Mouse (Mus musculus): ENCODE measurements around the gene Btbd1.

GRCm38 (mm10) chr7:81864552-81864951, 35.3 kb upstream of the Btbd1 start:
- TF ChIP-seq POLR2A (IDR thresholded peaks at IDR 0.05; ENCODE audit: insufficient read depth, low read depth, low read length) (no peak), CTCF (IDR thresholded peaks at IDR 0.05; ENCODE audit: insufficient read depth, low read depth, low read length) (no peak)
